Mouse (Mus musculus) retina, postnatal 1 day (tissue): ENCODE measurements around the gene Bco2.

ENCODE experiments used
- DNase-seq: peaks from one replicate; pipeline ENCODE4 v3.0.0-alpha.2; 2012

Gene Bco2

GRCm38 (mm10) chr9:50554241-50555093, 514 bp downstream of the Bco2 start, which contains the start of gene Il18:
Il18 (plus strand) TSS chr9:50554827.
- peak; percentile 77 for DNase-seq

- no peak for DNase-seq
Measured at GRCm38 (mm10) chr9:50553547-50553946, 1.4 kb downstream of the Bco2 start.

GRCm38 (mm10) chr9:50552206-50552605, 2.8 kb downstream of the Bco2 start:
- no peak for DNase-seq

- no peak for DNase-seq
Measured at GRCm38 (mm10) chr9:50548936-50549335, 6.0 kb downstream of the Bco2 start.

DNA sequence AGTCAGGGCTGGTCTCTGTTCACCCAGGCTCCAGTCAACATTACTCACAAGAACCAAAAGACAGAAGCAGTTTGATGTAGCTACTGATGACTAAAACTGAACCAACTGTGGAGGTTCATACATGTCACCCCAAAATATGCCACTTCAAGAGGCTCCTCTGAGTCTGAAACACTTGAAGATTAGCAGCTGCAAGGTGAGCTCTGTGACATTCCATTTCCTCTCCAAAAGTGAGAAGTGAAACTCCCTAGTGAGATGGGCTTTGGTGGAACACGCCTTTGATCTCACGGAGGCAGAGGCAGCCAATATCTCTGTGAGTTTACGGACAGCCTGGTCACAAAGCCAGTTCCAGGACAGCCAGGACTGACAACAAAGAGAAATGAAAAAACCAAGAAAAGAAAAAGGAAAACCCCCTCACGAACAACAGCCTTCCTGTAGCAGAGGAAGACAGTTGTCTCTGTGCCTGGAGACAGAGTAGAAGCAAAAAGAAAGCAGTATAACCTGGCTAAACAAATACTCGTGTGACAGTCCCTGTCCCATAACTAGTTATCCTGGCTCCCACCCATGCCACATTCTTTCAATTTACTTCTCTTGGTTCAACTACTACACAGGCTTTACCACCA, 7.0 kb downstream of the Bco2 start:
- no peak for DNase-seq

DNA sequence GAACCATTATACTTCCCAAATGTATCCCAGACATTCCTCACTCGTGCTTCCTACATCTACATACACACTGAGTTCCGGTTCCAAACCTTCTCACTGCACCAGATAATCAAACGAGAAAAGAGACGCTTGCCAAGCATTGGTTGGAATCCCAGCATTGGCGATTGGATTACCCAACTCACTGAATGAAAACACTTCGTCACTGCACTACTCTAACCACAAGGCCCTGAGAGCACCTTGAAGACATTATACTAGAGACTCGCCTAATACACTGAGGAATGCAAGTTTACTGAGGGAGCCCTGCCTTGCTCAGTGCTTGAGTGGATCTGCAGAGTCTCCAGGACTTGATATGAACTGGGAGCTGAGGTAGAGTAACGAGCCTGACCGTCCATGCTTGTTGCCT, 12.6 kb downstream of the Bco2 start:
- DNase-seq: no peak

GRCm38 (mm10) chr9:50540170-50540569, 14.8 kb downstream of the Bco2 start:
- no peak for DNase-seq

GRCm38 (mm10) chr9:50537295-50537694, 17.7 kb downstream of the Bco2 start:
- DNase-seq: no peak

DNA sequence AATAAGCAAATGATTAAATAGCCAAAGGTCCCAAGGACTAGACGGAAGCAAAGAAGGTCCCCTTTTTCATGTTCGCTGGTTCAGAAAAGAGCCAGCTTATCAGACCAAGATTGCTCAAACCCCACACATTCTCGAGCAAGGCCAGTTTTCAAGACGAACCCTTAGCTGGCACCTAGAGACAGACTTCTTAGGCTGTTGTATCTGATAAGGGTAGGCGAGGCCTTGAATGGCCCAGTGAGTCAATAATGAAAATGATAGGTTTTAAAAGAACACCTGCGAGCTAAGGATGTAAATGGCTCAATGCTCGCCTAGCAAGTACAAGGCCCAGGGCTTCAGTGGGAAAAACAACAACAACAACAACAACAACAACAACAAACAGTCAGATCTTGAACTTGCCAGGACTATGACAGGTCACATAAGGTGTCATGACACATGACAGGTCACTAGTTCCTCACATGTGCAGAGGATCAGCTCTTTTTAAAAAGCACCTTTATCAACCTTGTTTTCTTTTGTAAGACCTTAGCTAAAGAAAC, 18.3 kb downstream of the Bco2 start:
- DNase-seq: no peak

DNA sequence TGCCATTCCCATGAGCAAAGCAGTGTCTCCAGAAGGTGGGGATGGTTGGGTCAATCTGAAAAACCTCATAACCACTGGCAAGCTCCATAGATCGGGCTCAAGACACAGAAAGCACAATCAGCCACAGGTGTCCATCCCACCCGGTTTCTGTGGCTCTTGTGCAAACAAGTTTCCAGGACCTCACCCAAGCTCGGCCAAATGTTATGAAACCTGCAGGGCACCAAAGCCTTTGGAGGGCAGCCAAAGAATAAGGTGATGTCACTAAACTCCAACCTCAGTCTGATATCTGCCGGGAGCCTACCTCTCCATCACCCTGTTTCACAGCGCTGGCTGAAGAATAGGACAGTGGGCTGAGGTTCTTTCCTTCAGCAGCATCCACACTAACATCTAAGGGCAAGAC, 19.1 kb downstream of the Bco2 start:
- no peak for DNase-seq

GRCm38 (mm10) chr9:50533791-50534190, 21.2 kb downstream of the Bco2 start:
- peak; percentile 6 for DNase-seq

DNA sequence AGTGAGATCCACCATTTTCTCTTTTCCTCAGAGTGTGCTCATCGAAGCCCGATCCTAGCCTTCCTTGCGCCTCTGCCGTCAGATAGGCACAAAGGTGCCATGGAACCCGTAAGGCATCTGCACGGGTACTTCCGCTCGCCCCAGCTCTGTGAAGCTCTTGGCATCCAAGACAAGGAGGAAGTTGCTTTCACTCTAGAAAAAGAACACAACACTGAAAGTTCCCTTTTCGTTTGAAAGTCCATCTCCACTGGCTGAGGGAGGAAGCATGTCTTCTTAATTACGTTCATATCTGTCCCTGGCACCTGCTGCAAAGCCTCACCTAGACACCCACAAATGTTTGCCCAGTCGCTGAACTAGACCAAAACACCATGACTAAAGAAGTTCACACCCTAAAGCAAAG, 21.7 kb downstream of the Bco2 start:
- DNase-seq: no peak

GRCm38 (mm10) chr9:50530890-50531289, 24.1 kb downstream of the Bco2 start:
- peak; percentile 74 for DNase-seq

DNA sequence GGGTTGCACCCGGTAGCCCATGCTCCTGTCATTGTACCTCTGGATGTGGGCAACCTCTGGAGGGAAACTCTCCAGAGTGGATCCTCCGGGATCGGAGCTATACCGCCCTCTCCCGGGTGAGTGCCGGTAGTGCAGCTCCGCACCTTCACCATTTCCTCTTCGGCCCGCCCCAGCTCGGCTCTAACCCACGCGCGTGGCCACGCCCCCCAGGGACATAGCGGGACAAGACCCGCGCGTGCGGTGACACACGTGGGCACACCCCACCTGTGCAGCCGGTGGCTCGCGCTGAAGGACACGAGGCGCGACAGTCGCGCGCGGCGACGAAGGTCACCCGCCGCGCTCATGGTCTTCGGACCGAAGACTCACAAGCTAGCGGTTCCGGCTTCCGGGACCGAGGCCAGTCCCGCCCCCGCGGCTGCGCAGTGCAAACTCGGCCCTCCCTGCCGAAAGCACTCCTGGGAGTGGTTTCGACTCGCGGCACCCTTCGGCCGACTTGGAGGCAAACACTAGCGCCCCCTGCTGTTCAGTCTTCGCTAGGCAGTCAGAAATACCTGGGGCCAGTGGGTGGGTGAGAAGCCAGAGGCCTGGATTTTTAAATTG, 26.6 kb downstream of the Bco2 start, which contains the start of gene Pts:
Gene Pts, minus strand, starts transcription at position 432 of the 600 bp plus-strand sequence.
- DNase-seq: peak; percentile 99

DNA sequence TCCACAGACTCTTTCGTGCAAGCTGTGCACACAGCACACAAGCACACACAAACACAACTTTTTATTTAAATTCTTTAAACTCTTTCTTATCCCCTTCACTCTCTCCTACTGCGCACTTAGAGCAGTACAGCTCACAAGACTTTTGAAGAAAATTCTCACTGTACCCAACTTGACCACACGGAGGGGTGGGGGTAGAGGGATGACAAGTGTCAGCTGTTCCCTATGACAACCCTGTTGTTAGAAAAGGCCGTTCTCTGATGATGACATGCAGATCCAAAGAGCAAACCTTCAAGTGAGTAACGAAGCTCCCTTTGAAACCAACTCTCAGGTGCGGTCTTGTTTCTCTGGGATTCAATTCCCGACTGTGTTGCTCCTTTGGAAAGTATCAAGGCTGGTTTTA, 27.1 kb downstream of the Bco2 start:
- no peak for DNase-seq

GRCm38 (mm10) chr9:50525585-50525984, 29.4 kb downstream of the Bco2 start:
- no peak for DNase-seq

GRCm38 (mm10) chr9:50524936-50525335, 30.0 kb downstream of the Bco2 start:
- no peak for DNase-seq

DNA sequence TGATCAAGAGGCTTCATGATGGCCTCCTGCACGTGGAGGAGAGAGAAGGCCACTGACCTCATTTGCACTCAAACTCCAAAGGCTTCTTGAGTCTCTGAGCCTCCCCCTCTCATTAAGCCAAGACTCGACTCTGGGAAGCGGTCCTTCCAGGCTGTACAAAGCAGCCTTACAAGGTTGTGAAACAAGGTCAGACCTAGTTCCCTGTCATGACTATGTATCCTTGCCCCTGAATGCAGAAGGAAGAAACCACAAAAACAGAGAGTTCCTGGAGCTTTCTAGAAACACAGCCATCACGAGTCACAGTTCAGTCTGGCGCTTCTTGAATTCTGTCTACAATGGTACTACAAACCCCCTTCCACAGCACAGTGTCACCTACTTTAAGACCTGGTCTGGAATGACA, 32.4 kb downstream of the Bco2 start:
- no peak for DNase-seq

DNA sequence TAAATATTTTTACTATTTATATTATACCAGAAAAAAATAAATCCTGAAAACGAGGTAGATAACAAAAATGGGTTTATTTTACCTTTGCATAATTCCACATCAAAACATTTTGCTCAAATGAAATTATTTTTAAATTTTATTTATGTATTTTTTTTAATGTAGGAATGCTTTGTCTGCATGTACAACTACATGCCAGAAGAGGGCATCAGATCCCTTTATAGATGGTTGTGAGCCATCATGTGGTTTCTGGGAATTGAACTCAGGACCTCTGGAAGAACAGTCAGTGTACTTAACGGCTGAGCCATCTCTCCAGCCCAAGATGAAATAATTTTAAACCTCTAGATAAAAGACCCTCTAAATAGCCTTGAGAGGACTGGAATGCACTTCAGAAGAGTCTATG, 33.4 kb downstream of the Bco2 start:
- DNase-seq: no peak

DNA sequence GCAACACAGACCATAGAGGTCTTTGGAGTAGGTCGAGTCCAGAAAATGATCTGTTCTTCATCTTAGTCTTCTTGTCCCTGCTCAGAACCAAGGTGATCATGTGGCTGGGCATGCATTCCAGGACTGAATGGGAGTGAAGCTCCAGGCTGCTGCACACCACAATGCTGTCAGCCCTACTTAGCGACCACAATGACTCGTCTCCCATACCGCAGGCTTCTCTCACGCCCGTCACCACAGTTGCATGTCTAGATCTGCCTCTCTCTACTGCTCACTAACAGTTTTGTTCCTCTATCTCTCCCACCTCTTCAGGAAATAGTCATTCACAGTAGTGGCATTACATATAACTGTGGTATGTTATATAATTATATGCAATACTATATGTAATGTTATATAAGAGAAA, 34.2 kb downstream of the Bco2 start:
- no peak for DNase-seq

- DNase-seq: peak; percentile 59
Measured at GRCm38 (mm10) chr9:50518781-50519180, 36.2 kb downstream of the Bco2 start.

DNA sequence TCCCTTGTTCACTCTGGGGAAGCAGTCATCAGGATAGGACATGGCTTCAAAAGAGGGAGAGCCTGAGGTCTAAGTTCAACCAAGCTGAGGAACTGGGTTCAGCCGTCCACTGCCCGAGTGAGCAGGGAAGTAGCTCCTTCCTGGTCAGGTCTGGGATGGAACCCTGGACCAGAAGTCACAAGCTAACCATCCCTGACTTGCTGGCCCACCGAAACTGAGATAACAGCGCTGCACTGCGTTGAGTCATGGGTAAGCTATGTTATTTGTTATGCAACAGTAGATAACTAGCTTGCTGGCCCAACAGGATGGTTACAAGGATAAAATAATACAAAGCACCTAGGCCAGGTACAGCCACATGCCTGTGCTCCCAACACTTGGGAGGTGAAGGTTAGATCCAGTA, 39.5 kb downstream of the Bco2 start:
- DNase-seq: no peak

DNA sequence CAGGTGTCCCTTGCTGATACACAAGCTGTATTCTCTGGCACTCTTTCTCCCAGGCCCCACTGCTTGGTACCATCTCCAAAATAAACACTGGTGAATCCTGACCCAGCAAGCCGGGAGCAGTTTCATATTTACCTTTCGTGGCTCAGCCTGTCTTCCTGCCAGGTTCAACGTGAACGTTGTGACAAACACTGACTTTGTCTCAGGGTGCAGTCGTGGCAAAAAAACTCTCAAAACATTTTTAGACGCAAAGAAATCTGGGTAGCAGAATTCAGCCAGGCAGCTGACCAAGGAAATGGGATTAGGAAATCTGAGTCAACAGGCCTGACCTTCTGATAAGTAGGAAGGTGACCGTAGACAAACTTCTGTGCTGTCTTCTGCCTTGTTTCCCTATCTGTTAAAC, 47.4 kb downstream of the Bco2 start:
- DNase-seq: no peak

DNA sequence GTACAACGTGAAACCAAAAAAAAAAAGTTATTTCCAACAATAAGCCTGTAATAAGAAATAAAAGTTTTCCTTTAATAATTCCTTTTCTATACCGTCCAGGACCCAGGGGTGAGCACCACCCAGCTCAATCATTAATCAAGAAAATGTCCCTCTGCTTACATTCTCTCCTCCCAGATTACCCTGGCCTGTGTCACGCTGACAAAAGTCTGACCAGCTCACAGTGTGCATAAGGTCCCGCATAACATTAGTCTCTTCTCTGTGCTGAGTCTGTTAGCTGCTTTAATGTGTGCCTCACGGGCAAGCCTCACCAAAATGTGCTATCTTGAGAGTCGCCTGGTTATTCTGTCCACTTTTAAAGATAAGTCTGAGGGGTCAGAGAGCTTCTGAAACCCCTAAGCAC, 49.6 kb downstream of the Bco2 start:
- DNase-seq: no peak
